Mouse (Mus musculus): ENCODE measurements around the gene Tmem247. TPM values are rescaled to one million over a fixed set of nuclear protein-coding genes. Genes with fewer than 3 reads are reported as not detected.

The Tmem247 gene
- polyA plus RNA-seq (2016; fragmentation: Nextera tagmentation; extraction: Ambion mirVana): not detected in 2 replicates

- Histone ChIP-seq H3K27me3 (ENCODE audit: low read depth, poor library complexity, severe bottlenecking) (no peaks in the 10 kb centered on the region), H3K36me3 (no peaks in the 10 kb centered on the region), H3K9me3 (replicated peaks) (no peaks in the 10 kb centered on the region), H3K27ac (replicated peaks) (no peak within 1 kb of the TSS), H3K4me1 (no peaks in the 10 kb centered on the region), H3K4me3 (no peak within 1 kb of the TSS)
- 91% methylated on average over 10 of the region's 10 CpGs for WGBS
- no peak for DNase-seq (ENCODE audit: low spot score)
Observed at GRCm38 (mm10) chr17:86917048-86917447, at the start of gene Tmem247. Tmem247 (plus strand) TSS chr17:86917348.

DNA sequence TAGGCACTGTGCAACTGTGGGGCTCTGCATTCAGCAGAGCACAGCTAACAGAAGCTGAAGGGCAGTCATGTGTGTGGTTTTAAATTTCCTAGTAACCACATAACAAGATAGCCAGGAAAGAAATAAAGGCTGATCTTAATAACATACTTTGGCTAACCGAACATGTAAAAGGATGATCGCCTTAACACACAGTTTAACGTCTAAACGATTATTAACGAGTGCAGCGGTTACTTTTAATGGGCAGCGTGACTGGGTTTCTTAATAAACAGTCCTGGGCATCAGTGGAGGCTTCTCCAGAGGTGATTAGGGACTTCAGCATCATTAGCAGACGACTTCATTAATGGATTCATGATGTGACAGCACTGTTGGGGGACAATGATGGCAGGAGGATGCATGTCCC is 46.6 kb upstream of the Tmem247 start:
- no peak for DNase-seq (ENCODE audit: low spot score)
- 90% methylated on average over 8 of the region's 8 CpGs for WGBS
- H3K4me3 ChIP-seq: no peak overlapping the region
- H3K4me1 ChIP-seq: no peaks in the 10 kb centered on the region
- no peaks in the 10 kb centered on the region for H3K9me3 ChIP-seq (replicated peaks)
- H3K36me3 ChIP-seq: no peaks in the 10 kb centered on the region
- H3K27me3 ChIP-seq (ENCODE audit: low read depth, poor library complexity, severe bottlenecking): peaks cover 34% of the 10 kb centered on the region
- H3K27ac ChIP-seq (replicated peaks): no peak overlapping the region

DNA sequence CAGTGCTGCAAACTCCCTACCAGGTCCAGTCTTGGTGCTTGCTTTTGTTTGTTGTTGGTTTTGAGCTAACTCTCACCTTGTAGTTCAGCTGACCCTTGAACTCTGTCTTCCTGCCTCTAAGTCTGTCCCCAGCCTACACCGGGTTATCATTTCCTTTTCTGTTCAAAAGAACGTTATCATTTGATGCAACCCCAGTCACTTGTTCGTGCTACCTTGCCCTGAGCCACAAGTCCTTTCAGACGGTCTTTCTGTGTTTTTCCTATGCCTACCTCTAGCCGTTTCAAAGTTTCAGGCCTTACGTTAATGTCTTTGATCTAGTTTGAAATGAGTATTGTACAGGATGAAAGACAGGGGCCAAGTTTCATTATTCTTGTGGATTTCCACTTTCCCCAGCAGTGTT is 44.5 kb upstream of the Tmem247 start:
- DNase-seq (ENCODE audit: low spot score): no peak
- no peak overlapping the region for H3K4me3 ChIP-seq
- WGBS: 81% methylated on average over 6 of the region's 6 CpGs
- no peaks in the 10 kb centered on the region for H3K36me3 ChIP-seq
- no peaks in the 10 kb centered on the region for H3K4me1 ChIP-seq
- no peak overlapping the region for H3K27ac ChIP-seq (replicated peaks)
- peaks cover 55% of the 10 kb centered on the region for H3K27me3 ChIP-seq (ENCODE audit: low read depth, poor library complexity, severe bottlenecking)
- H3K9me3 ChIP-seq (replicated peaks): no peaks in the 10 kb centered on the region

DNA sequence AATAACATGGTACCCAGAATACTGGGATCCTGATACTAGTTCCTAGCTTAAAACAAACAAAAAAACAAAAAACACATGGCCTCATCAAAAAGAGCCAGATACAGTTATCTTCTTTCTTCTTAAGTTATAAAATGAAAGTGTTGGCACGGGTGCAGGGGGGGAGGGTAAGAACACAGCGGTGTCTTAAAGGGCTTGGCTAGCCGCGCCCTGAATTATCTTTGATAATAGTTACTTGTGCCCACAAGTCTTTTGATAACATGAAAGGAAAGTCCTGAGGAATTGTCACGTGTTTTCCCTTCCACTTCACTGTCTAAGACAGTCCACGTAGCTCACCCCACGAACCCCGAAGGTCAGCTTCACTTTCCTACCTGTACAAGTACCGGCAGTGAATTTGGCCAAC is 40.2 kb upstream of the Tmem247 start:
- no peaks in the 10 kb centered on the region for H3K36me3 ChIP-seq
- DNase-seq (ENCODE audit: low spot score): no peak
- no peaks in the 10 kb centered on the region for H3K9me3 ChIP-seq (replicated peaks)
- H3K4me1 ChIP-seq: 0 out of 2 replicates have a peak, but pooled peaks cover 2% of the 10 kb centered on the region
- H3K27me3 ChIP-seq (ENCODE audit: low read depth, poor library complexity, severe bottlenecking): peaks cover 85% of the 10 kb centered on the region
- H3K4me3 ChIP-seq: no peak overlapping the region
- 90% methylated on average over 9 of the region's 9 CpGs for WGBS
- H3K27ac ChIP-seq (replicated peaks): no peak overlapping the region

GRCm38 (mm10) chr17:86877747-86878146 is 39.4 kb upstream of the Tmem247 start:
- 87% methylated on average over 2 of the region's 2 CpGs for WGBS
- Histone ChIP-seq H3K27me3 (ENCODE audit: low read depth, poor library complexity, severe bottlenecking) (peaks cover 89% of the 10 kb centered on the region), H3K9me3 (replicated peaks) (no peaks in the 10 kb centered on the region), H3K4me1 (0 out of 2 replicates have a peak, but pooled peaks cover 2% of the 10 kb centered on the region), H3K27ac (replicated peaks) (no peak overlapping the region), H3K36me3 (no peaks in the 10 kb centered on the region), H3K4me3 (no peak overlapping the region)
- no peak for DNase-seq (ENCODE audit: low spot score)

DNA sequence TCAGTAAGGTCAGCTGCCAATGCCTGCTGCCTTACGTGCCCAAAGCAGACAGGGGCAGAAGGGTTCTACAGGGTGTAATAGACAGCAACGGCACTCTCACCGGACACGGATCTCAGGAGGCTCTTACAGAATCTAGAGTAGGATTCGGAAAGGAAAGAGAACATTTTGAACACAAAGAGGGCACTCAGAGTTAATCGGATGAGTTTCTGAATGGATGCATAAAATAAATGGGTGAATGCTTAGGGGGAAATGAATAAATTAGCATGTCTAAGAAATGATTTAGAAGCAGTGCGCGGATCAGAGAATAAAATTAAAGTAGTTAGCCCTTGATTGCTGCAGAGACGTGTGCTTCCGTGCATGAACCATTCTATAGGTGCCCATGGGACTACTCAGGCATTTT is 37.1 kb upstream of the Tmem247 start:
- WGBS: 84% methylated on average over 10 of the region's 10 CpGs
- no peaks in the 10 kb centered on the region for H3K9me3 ChIP-seq (replicated peaks)
- H3K36me3 ChIP-seq: no peaks in the 10 kb centered on the region
- H3K4me3 ChIP-seq: no peak overlapping the region
- H3K4me1 ChIP-seq: 0 out of 2 replicates have a peak, but pooled peaks cover 2% of the 10 kb centered on the region
- H3K27me3 ChIP-seq (ENCODE audit: low read depth, poor library complexity, severe bottlenecking): peaks cover 89% of the 10 kb centered on the region
- no peak overlapping the region for H3K27ac ChIP-seq (replicated peaks)
- DNase-seq (ENCODE audit: low spot score): no peak

GRCm38 (mm10) chr17:86880461-86881044 is 36.6 kb upstream of the Tmem247 start:
- DNase-seq (ENCODE audit: low spot score): no peak
- H3K4me1 ChIP-seq: 0 out of 2 replicates have a peak, but pooled peaks cover 2% of the 10 kb centered on the region
- 90% methylated on average over 4 of the region's 4 CpGs for WGBS
- no peaks in the 10 kb centered on the region for H3K36me3 ChIP-seq
- no peaks in the 10 kb centered on the region for H3K9me3 ChIP-seq (replicated peaks)
- no peak overlapping the region for H3K27ac ChIP-seq (replicated peaks)
- peaks cover 89% of the 10 kb centered on the region for H3K27me3 ChIP-seq (ENCODE audit: low read depth, poor library complexity, severe bottlenecking)
- H3K4me3 ChIP-seq: no peak overlapping the region

GRCm38 (mm10) chr17:86895191-86895590 is 22.0 kb upstream of the Tmem247 start:
- Histone ChIP-seq H3K9me3 (replicated peaks) (no peaks in the 10 kb centered on the region), H3K27me3 (ENCODE audit: low read depth, poor library complexity, severe bottlenecking) (peaks cover 3% of the 10 kb centered on the region; the same call in 1 of the 2 replicates), H3K36me3 (no peaks in the 10 kb centered on the region), H3K4me3 (no peak overlapping the region), H3K27ac (replicated peaks) (no peak overlapping the region), H3K4me1 (no peaks in the 10 kb centered on the region)
- WGBS: 82% methylated on average over 4 of the region's 4 CpGs
- no peak for DNase-seq (ENCODE audit: low spot score)

GRCm38 (mm10) chr17:86897486-86898165 is 19.5 kb upstream of the Tmem247 start:
- H3K4me1 ChIP-seq: peaks cover 6% of the 10 kb centered on the region
- peaks cover 3% of the 10 kb centered on the region; the same call in 1 of the 2 replicates for H3K27me3 ChIP-seq (ENCODE audit: low read depth, poor library complexity, severe bottlenecking)
- H3K27ac ChIP-seq (replicated peaks): no peak overlapping the region
- no peaks in the 10 kb centered on the region for H3K36me3 ChIP-seq
- no peaks in the 10 kb centered on the region for H3K9me3 ChIP-seq (replicated peaks)
- no peak overlapping the region for H3K4me3 ChIP-seq
- WGBS: 93% methylated on average over 6 of the region's 6 CpGs
- no peak for DNase-seq (ENCODE audit: low spot score)

DNA sequence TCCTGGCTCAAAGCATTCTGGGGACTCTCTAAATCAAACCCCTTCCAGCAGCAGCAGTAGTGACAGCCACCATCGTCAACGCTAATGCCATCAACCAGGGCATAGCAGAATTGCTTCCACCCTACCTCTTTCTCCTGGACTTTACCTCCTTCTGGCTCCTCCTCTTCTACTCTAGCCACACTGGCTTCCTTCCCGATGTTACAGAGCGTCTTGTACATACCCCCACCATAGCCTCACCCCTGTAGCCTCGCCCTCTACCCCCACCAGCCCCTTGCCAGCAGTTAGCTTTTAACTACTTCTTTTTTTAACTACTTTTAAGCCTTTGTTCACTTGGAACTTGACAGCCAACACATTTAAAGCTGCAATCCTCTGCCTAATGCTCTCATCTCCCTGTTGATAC is 17.3 kb upstream of the Tmem247 start:
- peaks cover 21% of the 10 kb centered on the region for H3K4me1 ChIP-seq
- WGBS: 89% methylated on average over 5 of the region's 5 CpGs
- H3K9me3 ChIP-seq (replicated peaks): no peaks in the 10 kb centered on the region
- H3K4me3 ChIP-seq: no peak overlapping the region
- no peak for DNase-seq (ENCODE audit: low spot score)
- no peak overlapping the region for H3K27ac ChIP-seq (replicated peaks)
- no peaks in the 10 kb centered on the region for H3K36me3 ChIP-seq
- H3K27me3 ChIP-seq (ENCODE audit: low read depth, poor library complexity, severe bottlenecking): peaks cover 7% of the 10 kb centered on the region

DNA sequence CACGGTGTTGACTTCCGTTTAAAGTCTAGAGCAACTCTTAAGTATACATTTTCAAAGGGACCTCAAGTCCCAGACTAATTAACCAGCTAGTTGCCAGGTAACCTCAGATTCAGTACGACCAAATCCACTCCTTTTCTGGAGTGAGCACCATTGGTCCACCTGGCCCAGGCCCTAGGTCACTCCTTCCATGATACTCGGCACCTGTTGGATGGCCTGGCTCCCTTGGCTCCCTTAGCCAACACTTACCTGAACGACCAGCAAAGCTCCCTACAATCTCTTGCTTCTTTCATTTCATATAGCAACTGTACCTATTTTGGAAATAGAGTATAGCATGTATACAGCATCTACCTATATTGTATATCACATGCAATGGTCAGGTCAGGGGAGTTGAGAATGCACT is 16.6 kb upstream of the Tmem247 start:
- peaks cover 28% of the 10 kb centered on the region for H3K4me1 ChIP-seq
- no peak for DNase-seq (ENCODE audit: low spot score)
- WGBS: 86% methylated on average over 5 of the region's 5 CpGs
- no peak overlapping the region for H3K4me3 ChIP-seq
- H3K36me3 ChIP-seq: no peaks in the 10 kb centered on the region
- H3K27me3 ChIP-seq (ENCODE audit: low read depth, poor library complexity, severe bottlenecking): peaks cover 7% of the 10 kb centered on the region
- no peaks in the 10 kb centered on the region for H3K9me3 ChIP-seq (replicated peaks)
- no peak overlapping the region for H3K27ac ChIP-seq (replicated peaks)

GRCm38 (mm10) chr17:86902399-86903067 is 14.6 kb upstream of the Tmem247 start:
- DNase-seq (ENCODE audit: low spot score): no peak
- Histone ChIP-seq H3K36me3 (no peaks in the 10 kb centered on the region), H3K27ac (replicated peaks) (no peak overlapping the region), H3K4me3 (no peak overlapping the region), H3K4me1 (peaks cover 34% of the 10 kb centered on the region), H3K27me3 (ENCODE audit: low read depth, poor library complexity, severe bottlenecking) (peaks cover 19% of the 10 kb centered on the region), H3K9me3 (replicated peaks) (no peaks in the 10 kb centered on the region)
- 95% methylated on average over 14 of the region's 14 CpGs for WGBS

- Histone ChIP-seq H3K27me3 (ENCODE audit: low read depth, poor library complexity, severe bottlenecking) (peaks cover 19% of the 10 kb centered on the region), H3K36me3 (no peaks in the 10 kb centered on the region), H3K9me3 (replicated peaks) (no peaks in the 10 kb centered on the region), H3K27ac (replicated peaks) (peak overlapping the region; percentile 52; the same call in 1 of the 2 replicates), H3K4me1 (peaks cover 34% of the 10 kb centered on the region), H3K4me3 (no peak overlapping the region)
- DNase-seq (ENCODE audit: low spot score): no peak
- 64% methylated on average over 7 of the region's 7 CpGs for WGBS
Observed at GRCm38 (mm10) chr17:86903596-86903995, 13.6 kb upstream of the Tmem247 start.
